ENCODE assay signal across 18 mouse cellular contexts in the genomic region with DNA sequence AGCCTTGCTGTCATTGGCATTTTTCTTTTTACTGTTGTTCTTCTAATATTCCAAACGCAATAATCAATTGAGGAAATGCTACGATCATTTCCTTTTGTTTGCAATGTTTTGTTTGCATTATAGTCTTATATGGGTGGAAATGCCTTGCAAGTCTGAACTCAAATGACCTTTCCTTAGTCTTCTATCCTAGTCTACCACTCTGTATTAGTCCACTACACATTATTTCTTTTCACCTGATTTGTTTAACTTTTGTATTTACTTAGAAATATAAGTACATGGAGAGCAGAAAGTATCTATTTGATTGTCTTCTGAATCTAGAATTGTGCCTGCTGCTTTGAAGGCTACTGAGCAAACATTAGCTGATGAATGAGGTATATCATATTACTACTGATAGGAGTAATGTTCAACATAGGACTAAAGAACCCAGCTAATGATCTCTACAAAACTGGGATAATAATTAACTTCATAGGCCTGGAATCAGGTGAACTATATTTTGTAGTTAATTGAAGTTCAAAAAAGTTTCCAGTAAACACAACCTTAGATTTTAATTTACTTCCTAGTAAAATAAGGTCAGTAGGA.
"Had no signal": no experiment of that assay in that cellular context is flagged by ENCODE, and none has a peak within 500 bp of the region (broad histone marks: within the 10 kb centered on the region; RNA-seq: fewer than 3 reads in every experiment).

No protein-coding gene starts in this region.

- H3K9me3 ChIP-seq: liver, embryonic 13.5 days; liver, embryonic 15.5 days; lung, embryonic 15.5 days; megakaryocyte, embryonic 14.5 days; midbrain, embryonic 12.5 days; neural tube, embryonic 12.5 days had no signal

- H3K36me3 ChIP-seq: liver, embryonic 13.5 days; liver, embryonic 15.5 days; lung, embryonic 15.5 days; midbrain, embryonic 12.5 days; neural tube, embryonic 12.5 days had no signal

- H3K4me2 ChIP-seq: liver, embryonic 13.5 days; liver, embryonic 15.5 days; lung, embryonic 15.5 days; midbrain, embryonic 12.5 days; neural tube, embryonic 12.5 days had no signal

- H3K4me1 ChIP-seq: liver, embryonic 13.5 days; liver, embryonic 15.5 days; lung, embryonic 15.5 days; megakaryocyte, embryonic 14.5 days; midbrain, embryonic 12.5 days; neural tube, embryonic 12.5 days had no signal

- DNase-seq: liver, embryonic 13.5 days; liver, postnatal 0 days; lung, adult 2 months; lung, postnatal 14 days; lung, postnatal 36 days; midbrain, embryonic 14.5 days; right cerebral cortex, postnatal 14 days; thymus, adult 2 months; thymus, postnatal 25 days; thymus, postnatal 4 days had no signal

- H3K9ac ChIP-seq: liver, embryonic 13.5 days; liver, embryonic 15.5 days; liver, postnatal 0 days; lung, embryonic 15.5 days; midbrain, embryonic 12.5 days; neural tube, embryonic 12.5 days had no signal

- H3K4me3 ChIP-seq: liver, embryonic 13.5 days; liver, embryonic 15.5 days; lung, embryonic 15.5 days; megakaryocyte, embryonic 14.5 days; midbrain, embryonic 12.5 days; neural tube, embryonic 12.5 days had no signal

- H3K27ac ChIP-seq: liver, embryonic 13.5 days; liver, embryonic 15.5 days; lung, embryonic 15.5 days; macrophage; midbrain, embryonic 12.5 days; neural tube, embryonic 12.5 days had no signal

- ATAC-seq: liver, postnatal 0 days; lung, postnatal 0 days; midbrain, embryonic 16.5 days had no signal

- H3K27me3 ChIP-seq: liver, embryonic 13.5 days; liver, embryonic 15.5 days; lung, embryonic 15.5 days; megakaryocyte, embryonic 14.5 days; midbrain, embryonic 12.5 days; neural tube, embryonic 12.5 days had no signal
